Mouse (Mus musculus) CH12F3 (cell line): ENCODE data around the gene Tbc1d16.
"Not testable (repeated sequence)": the region's sequence is repeated elsewhere in the genome, so short reads cannot be mapped to it uniquely, and the experiment has no call there.

Source experiments
- in situ Hi-C: fragments of 300-500 bp; cut with MboI; formaldehyde crosslinking; loops from 2 replicates; pipeline ENCODE4 v1.14.3; 2020; ENCODE audit warnings: low sequenced_read_pairs

Tbc1d16 gene

GRCm38 (mm10) chr11:119123522-119124319, 104.6 kb downstream of the Tbc1d16 start:
- in situ Hi-C loops = no loop called here

- in situ Hi-C loops = no loop called here
These were observed 105.9 kb downstream of the Tbc1d16 start for GRCm38 (mm10) chr11:119122396-119122795.

- in situ Hi-C loops = no loop called here
These were observed 109.4 kb downstream of the Tbc1d16 start for GRCm38 (mm10) chr11:119118905-119119304.

- in situ Hi-C loops = no loop called here
These were observed 110.4 kb downstream of the Tbc1d16 start for GRCm38 (mm10) chr11:119117945-119118344.

GRCm38 (mm10) chr11:119116992-119117391, 111.3 kb downstream of the Tbc1d16 start:
- in situ Hi-C loops = no loop called here

GRCm38 (mm10) chr11:119112721-119113120, 115.6 kb downstream of the Tbc1d16 start:
- in situ Hi-C loops = no loop called here

GRCm38 (mm10) chr11:119111345-119111744, 117.0 kb downstream of the Tbc1d16 start:
- in situ Hi-C loops = no loop called here

GRCm38 (mm10) chr11:119109415-119110071, 118.8 kb downstream of the Tbc1d16 start:
- in situ Hi-C loops = no loop called here

GRCm38 (mm10) chr11:119108573-119109263, 119.6 kb downstream of the Tbc1d16 start:
- in situ Hi-C loops = no loop called here

GRCm38 (mm10) chr11:119106289-119106688, 122.0 kb downstream of the Tbc1d16 start:
- in situ Hi-C loops = no loop called here

- in situ Hi-C loops = no loop called here
These were observed 122.6 kb downstream of the Tbc1d16 start for GRCm38 (mm10) chr11:119105748-119106147.

GRCm38 (mm10) chr11:119105071-119105609, 123.2 kb downstream of the Tbc1d16 start:
- in situ Hi-C loops = no loop called here

GRCm38 (mm10) chr11:119103991-119104390, 124.3 kb downstream of the Tbc1d16 start:
- in situ Hi-C loops = no loop called here

GRCm38 (mm10) chr11:119100355-119100754, 127.9 kb downstream of the Tbc1d16 start:
- in situ Hi-C loops = not testable (repeated sequence)

- in situ Hi-C loops = no loop called here
These were observed 130.1 kb downstream of the Tbc1d16 start for GRCm38 (mm10) chr11:119098202-119098601.

GRCm38 (mm10) chr11:119095441-119095840, 132.9 kb downstream of the Tbc1d16 start:
- in situ Hi-C loops = no loop called here

GRCm38 (mm10) chr11:119093322-119093721, 135.0 kb downstream of the Tbc1d16 start:
- in situ Hi-C loops = loop anchor here (5.0 kb wide), 1 partner anchor 94 kb away; no protein-coding TSS in a partner anchor
